Mouse (Mus musculus): ENCODE data around the gene Axdnd1.
"Not testable (repeated sequence)": the region's sequence is repeated elsewhere in the genome, so short reads cannot be mapped to it uniquely, and the experiment has no call there.

Gene Axdnd1

GRCm38 (mm10) chr1:156308595-156308994 is 112.4 kb downstream of the Axdnd1 start:
- no peak for DNase-seq

GRCm38 (mm10) chr1:156302911-156303749 is 117.8 kb downstream of the Axdnd1 start, which contains the start of gene Tdrd5:
Gene Tdrd5, minus strand, starts transcription at chr1:156303664.
- DNase-seq, result no peak

- no peak for DNase-seq
Observed at GRCm38 (mm10) chr1:156290016-156290415, 130.9 kb downstream of the Axdnd1 start.

- not testable (repeated sequence) for DNase-seq
Observed at GRCm38 (mm10) chr1:156289222-156289587, 131.8 kb downstream of the Axdnd1 start.

DNA sequence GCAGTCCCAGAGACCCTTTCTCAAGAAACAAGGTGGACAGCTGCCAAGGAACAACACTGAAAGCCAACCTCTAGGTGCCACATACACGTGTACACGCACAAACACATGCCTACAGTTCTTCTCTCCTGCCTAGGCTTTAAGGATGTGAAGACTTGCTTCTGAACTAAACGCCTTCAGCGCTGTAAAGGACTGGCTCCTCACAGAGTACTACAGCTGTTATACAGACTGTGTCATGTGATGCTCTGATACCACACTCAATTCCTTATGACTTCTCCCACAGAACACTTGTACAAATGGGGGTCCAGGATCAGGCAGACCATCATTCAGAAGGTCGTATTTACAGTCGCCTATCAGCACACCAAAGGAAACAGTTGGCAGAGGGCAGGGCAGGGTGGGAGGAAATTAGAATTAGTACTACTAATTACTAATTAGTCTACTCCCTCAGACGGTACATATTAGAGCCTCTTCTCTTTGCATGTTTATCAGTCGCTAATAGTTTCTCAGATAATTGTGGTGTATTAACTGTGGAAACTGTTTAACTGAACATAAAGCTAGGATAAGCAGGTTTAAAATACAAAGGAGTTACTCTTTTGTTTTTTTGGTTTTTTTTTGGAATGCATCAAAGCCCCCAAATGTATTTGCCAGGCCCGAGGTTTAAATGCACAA is 132.3 kb downstream of the Axdnd1 start:
- no peak for DNase-seq

- no peak for DNase-seq
Observed at GRCm38 (mm10) chr1:156285541-156285896, 135.4 kb downstream of the Axdnd1 start.

DNA sequence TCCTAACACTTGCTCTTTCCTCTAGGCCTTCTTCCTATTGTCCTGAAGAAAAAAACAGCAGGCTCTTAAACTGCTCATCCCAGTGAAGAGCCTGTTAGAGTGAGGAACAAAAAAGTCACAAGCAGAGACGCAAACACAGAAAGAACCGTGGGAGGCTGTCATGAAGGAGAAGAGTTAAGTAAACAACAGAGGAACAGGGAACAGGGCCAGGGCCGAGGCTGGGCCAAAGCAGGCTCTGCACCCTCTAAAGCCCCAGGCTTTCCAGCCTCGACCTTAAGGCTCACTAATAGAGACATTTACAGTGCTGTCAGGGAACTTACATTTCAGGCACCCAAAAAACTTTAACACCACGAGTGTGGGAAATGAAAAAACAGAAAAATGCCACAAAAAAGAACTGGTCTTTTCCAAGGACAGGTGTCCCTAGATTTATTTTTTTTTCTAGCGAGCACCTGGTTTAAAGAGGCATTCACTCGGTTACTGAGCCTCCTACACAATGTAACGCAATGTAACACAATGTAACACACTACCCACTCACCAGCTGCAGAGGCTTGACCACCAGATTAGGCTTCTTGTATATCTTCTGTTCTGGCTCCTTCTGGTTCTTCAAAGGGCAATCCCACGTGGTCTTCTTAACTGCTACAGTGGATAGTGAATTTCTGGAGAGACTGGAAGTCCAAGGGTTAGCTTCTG is 136.0 kb downstream of the Axdnd1 start:
- no peak for DNase-seq

DNA sequence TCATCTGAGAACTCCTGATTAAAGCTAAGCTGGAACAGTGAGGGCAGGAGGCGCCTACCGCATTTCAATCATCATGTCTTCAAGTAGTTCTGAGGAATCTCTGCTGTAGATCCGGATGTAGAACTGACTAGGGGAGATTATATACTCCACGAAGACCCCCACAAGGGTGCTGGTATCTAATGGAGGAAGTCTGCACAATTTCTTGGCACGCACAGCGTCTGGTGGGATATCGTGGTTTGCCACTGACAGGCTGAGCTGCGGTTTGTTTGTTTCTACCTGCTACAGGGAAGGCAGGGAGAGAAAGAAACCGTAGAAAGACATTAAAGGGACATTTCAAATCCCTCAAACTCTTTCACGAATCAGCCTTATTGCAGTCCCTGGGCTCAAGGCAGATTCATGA is 136.8 kb downstream of the Axdnd1 start:
- no peak for DNase-seq

DNA sequence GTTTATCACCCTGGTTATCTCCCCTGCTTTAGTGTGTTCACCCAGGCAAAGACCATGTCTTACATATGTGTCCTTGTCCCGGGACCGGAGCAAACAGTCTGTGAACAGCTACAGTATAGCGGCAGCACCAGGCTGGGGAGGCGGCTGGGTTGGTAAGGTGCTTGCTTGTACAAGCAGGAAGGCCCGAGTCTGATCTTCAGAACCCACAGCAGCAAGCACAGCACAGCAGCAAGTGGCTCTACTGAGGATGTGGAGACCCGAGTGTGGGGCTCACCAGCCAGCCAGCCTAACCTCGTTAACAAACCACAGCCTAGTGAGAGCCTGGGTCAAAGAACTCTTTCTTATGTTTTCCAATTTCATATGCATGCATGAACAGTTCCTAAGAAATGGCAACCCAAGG is 140.8 kb downstream of the Axdnd1 start:
- no peak for DNase-seq

DNA sequence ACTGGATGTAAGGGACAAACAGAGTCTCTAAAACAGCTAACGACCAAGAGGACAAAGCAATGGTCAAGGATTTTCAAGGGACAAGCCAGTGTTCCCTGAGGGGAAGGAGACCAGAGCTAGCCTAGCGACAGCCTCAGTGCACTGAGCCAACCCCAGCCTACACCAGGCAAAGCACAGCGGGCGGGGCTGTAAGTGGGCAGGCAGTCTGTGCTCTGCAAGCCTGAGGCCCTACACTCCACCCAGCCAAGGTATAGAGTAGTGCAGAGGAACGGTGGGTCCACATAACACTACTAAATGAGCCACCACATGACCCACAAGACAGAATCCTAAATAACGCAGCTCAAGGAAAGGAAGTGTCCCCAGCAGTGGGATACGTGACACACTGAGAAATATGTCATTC is 147.3 kb downstream of the Axdnd1 start:
- no peak for DNase-seq

Measured in spleen, adult 18-20 months (tissue).